Mouse (Mus musculus) limb, embryonic 10.5 days (tissue): ENCODE data around the gene Zfhx3. TPM values are rescaled to one million over a fixed set of nuclear protein-coding genes. Genes with fewer than 3 reads are reported as not detected.
A peak's percentile ranks its signal among the peaks of the same experiment; 100 is the strongest.

Experiments
- DNase-seq: peaks from one replicate; pipeline ENCODE4 v3.0.0-alpha.2; 2017; ENCODE audit warnings: low spot score
- H3K27ac ChIP-seq: fragments of 300-500 bp; sonication (generic); 2 replicates; pipeline ENCODE4 v1.5.1; 2016; ENCODE audit warnings: mild to moderate bottlenecking
- H3K27me3 ChIP-seq: fragments of 300-500 bp; sonication (generic); 2 replicates; pipeline ENCODE4 v1.6.1; 2016; ENCODE audit warnings: low read depth, mild to moderate bottlenecking; ENCODE audit not compliant: poor library complexity, severe bottlenecking
- H3K36me3 ChIP-seq: fragments of 300-500 bp; sonication (generic); 2 replicates; pipeline ENCODE4 v1.6.1; 2016; ENCODE audit warnings: mild to moderate bottlenecking, moderate library complexity
- H3K4me1 ChIP-seq: fragments of 300-500 bp; sonication (generic); 2 replicates; pipeline ENCODE4 v1.6.1; 2016
- H3K4me3 ChIP-seq: fragments of 300-500 bp; sonication (generic); 2 replicates; pipeline ENCODE4 v1.5.1; 2016; ENCODE audit warnings: mild to moderate bottlenecking, moderate library complexity
- H3K9me3 ChIP-seq: fragments of 300-500 bp; sonication (generic); replicated peaks from 2 replicates; pipeline ENCODE4 v1.6.1; 2016; ENCODE audit warnings: mild to moderate bottlenecking
- WGBS: fragments of 180-500 bp; shearing (Covaris S2); methylation state at CpG from one replicate; pipeline ENCODE4 v1.1.7; 2016; 5-methylcytosine and 5-hydroxymethylcytosine counted together
- polyA plus RNA-seq: library from polyadenylated mRNA; unstranded; fragments of >200 nt; fragmentation: Nextera tagmentation; extraction: Ambion mirVana; gene quantifications from 2 replicates; pipeline ENCODE4 v1.2.1, GENCODE M21; 2016

Zfhx3 gene
- polyA plus RNA-seq, 1 experiment from 2014 or later: 28.1 TPM

DNA sequence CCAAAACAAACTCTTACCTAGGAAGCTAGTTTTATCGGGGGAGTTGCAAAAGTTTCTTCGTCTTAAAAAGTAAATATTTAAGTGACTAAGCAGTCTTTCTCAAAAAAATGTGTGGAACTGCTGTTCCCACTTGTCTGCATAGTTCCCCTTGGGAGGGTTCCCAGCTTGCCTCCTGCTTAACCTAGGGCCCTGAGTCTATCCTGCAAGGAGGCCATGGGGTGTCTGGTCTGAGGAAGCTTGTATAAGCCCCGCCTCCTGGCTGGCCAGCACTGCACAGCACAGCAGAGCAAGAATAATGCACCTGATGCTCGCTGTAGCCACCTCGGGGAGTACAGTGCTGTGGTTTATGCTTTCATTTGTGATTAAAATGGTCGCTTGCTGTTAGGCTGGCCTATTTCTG is 775.6 kb downstream of the Zfhx3 start:
- H3K9me3 ChIP-seq: no peaks in the 10 kb centered on the region
- no peak for DNase-seq
- no peaks in the 10 kb centered on the region for H3K27me3 ChIP-seq
- H3K36me3 ChIP-seq: no peaks in the 10 kb centered on the region
- H3K27ac ChIP-seq: no peak overlapping the region; the same call in 1 of the 2 replicates
- H3K4me3 ChIP-seq: peak overlapping the region; percentile 16; the same call in 1 of the 2 replicates
- H3K4me1 ChIP-seq: peaks cover 90% of the 10 kb centered on the region
- 38% methylated on average over 6 of the region's 6 CpGs for WGBS

GRCm38 (mm10) chr8:108720840-108721239 is 778.4 kb downstream of the Zfhx3 start:
- H3K36me3 ChIP-seq: no peaks in the 10 kb centered on the region
- no peak overlapping the region for H3K27ac ChIP-seq
- WGBS: 81% methylated on average over 4 of the region's 4 CpGs
- DNase-seq: no peak
- H3K27me3 ChIP-seq: no peaks in the 10 kb centered on the region
- H3K9me3 ChIP-seq: no peaks in the 10 kb centered on the region
- no peak overlapping the region for H3K4me3 ChIP-seq
- H3K4me1 ChIP-seq: peaks cover 90% of the 10 kb centered on the region

- WGBS: 11% methylated on average over 8 of the region's 8 CpGs
Observed at GRCm38 (mm10) chr8:108722671-108723513, 780.4 kb downstream of the Zfhx3 start.

DNA sequence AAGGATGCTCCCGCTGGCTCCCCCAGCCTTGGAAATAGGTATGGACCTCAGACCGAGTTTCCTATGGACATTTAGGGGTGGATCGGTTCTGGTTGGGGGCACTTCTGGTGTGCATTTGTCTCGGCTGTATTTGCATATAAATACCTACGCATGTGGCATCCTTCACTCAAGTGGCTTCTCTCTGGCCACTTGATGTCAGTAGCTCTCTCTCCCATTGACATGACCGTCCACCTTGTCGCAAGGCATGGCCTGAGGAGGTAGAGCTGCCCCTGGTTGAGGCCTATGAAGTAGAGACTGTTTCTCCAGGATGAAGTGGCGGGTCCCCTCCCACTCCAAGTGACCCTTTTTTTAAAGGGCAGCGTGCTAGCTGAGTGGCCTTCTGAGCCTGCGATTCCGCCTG is 781.2 kb downstream of the Zfhx3 start:
- no peak for DNase-seq
- Histone ChIP-seq H3K4me3 (no peak overlapping the region), H3K27me3 (no peaks in the 10 kb centered on the region), H3K9me3 (no peaks in the 10 kb centered on the region), H3K27ac (0 out of 2 replicates have a peak overlapping the region, but pooled peaks have one; percentile 4), H3K4me1 (peaks cover 90% of the 10 kb centered on the region), H3K36me3 (no peaks in the 10 kb centered on the region)
- WGBS: 50% methylated on average over 11 of the region's 11 CpGs

More at GRCm38 (mm10) chr8:108722671-108723513, 780.4 kb downstream of the Zfhx3 start:
- Histone ChIP-seq H3K27ac (peak overlapping the region; percentile 51), H3K27me3 (no peaks in the 10 kb centered on the region), H3K36me3 (no peaks in the 10 kb centered on the region), H3K4me3 (no peak overlapping the region), H3K9me3 (no peaks in the 10 kb centered on the region), H3K4me1 (peaks cover 90% of the 10 kb centered on the region)
- no peak for DNase-seq

GRCm38 (mm10) chr8:108724818-108725506 is 782.5 kb downstream of the Zfhx3 start:
- H3K27ac ChIP-seq: peak overlapping the region; percentile 75
- no peaks in the 10 kb centered on the region for H3K36me3 ChIP-seq
- DNase-seq: no peak
- peaks cover 92% of the 10 kb centered on the region for H3K4me1 ChIP-seq
- H3K9me3 ChIP-seq: no peaks in the 10 kb centered on the region
- WGBS: 17% methylated on average over 11 of the region's 11 CpGs
- no peaks in the 10 kb centered on the region for H3K27me3 ChIP-seq
- no peak overlapping the region for H3K4me3 ChIP-seq

- no peak for DNase-seq
- WGBS: 28% methylated on average over 10 of the region's 10 CpGs
- no peaks in the 10 kb centered on the region for H3K27me3 ChIP-seq
- H3K27ac ChIP-seq: peak overlapping the region; percentile 75
- no peaks in the 10 kb centered on the region for H3K9me3 ChIP-seq
- H3K36me3 ChIP-seq: no peaks in the 10 kb centered on the region
- peaks cover 92% of the 10 kb centered on the region for H3K4me1 ChIP-seq
- no peak overlapping the region for H3K4me3 ChIP-seq
Observed at GRCm38 (mm10) chr8:108725631-108726030, 783.2 kb downstream of the Zfhx3 start.

- H3K27ac ChIP-seq: peak overlapping the region; percentile 73
- WGBS: 3% methylated on average over 12 of the region's 12 CpGs
- H3K4me1 ChIP-seq: peaks cover 99% of the 10 kb centered on the region
- peak; percentile 67 for DNase-seq
- no peaks in the 10 kb centered on the region for H3K27me3 ChIP-seq
- no peaks in the 10 kb centered on the region for H3K9me3 ChIP-seq
- no peaks in the 10 kb centered on the region for H3K36me3 ChIP-seq
- peak overlapping the region; percentile 28 for H3K4me3 ChIP-seq
Observed at GRCm38 (mm10) chr8:108726541-108727241, 784.2 kb downstream of the Zfhx3 start.

GRCm38 (mm10) chr8:108729169-108729568 is 786.7 kb downstream of the Zfhx3 start:
- Histone ChIP-seq H3K4me3 (peak overlapping the region; percentile 33), H3K27ac (peak overlapping the region; percentile 68), H3K4me1 (peaks cover 100% of the 10 kb centered on the region), H3K9me3 (no peaks in the 10 kb centered on the region), H3K36me3 (no peaks in the 10 kb centered on the region), H3K27me3 (no peaks in the 10 kb centered on the region)
- WGBS: 7% methylated on average over 2 of the region's 2 CpGs
- DNase-seq: no peak

GRCm38 (mm10) chr8:108729667-108730329 is 787.4 kb downstream of the Zfhx3 start:
- 3% methylated on average over 12 of the region's 12 CpGs for WGBS
- Histone ChIP-seq H3K27ac (peak overlapping the region; percentile 68), H3K4me3 (peak overlapping the region; percentile 33), H3K9me3 (no peaks in the 10 kb centered on the region), H3K36me3 (no peaks in the 10 kb centered on the region), H3K4me1 (peaks cover 100% of the 10 kb centered on the region), H3K27me3 (no peaks in the 10 kb centered on the region)
- no peak for DNase-seq

GRCm38 (mm10) chr8:108730907-108731440 is 788.5 kb downstream of the Zfhx3 start:
- Histone ChIP-seq H3K9me3 (no peaks in the 10 kb centered on the region), H3K27me3 (no peaks in the 10 kb centered on the region), H3K36me3 (no peaks in the 10 kb centered on the region), H3K4me3 (no peak overlapping the region), H3K27ac (peak overlapping the region; percentile 47; the same call in 1 of the 2 replicates), H3K4me1 (peaks cover 94% of the 10 kb centered on the region)
- 30% methylated on average over 9 of the region's 9 CpGs for WGBS
- no peak for DNase-seq

DNA sequence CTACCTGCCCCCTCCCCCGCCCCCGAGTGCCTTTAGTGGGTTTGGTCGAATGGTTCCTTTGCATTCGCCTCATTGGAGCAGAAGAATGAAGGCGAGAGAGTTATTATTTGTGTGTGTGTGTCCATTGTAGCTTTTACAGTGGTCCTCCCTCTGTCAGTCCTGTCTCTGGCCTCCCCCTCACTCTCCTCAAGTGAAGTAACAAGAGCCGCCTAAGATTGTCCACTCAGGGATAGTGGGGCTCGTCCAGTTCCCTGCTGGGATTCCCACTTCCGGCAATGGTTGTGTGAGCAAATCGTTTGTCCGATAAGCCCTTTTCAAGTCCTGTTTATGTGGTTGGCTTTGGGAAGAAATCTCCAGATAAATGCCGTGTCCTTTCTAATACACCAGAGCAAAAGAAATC is 790.1 kb downstream of the Zfhx3 start:
- no peaks in the 10 kb centered on the region for H3K36me3 ChIP-seq
- H3K9me3 ChIP-seq: no peaks in the 10 kb centered on the region
- H3K4me1 ChIP-seq: peaks cover 94% of the 10 kb centered on the region
- no peak overlapping the region for H3K27ac ChIP-seq
- no peak overlapping the region for H3K4me3 ChIP-seq
- no peak for DNase-seq
- no peaks in the 10 kb centered on the region for H3K27me3 ChIP-seq
- 57% methylated on average over 11 of the region's 11 CpGs for WGBS

DNA sequence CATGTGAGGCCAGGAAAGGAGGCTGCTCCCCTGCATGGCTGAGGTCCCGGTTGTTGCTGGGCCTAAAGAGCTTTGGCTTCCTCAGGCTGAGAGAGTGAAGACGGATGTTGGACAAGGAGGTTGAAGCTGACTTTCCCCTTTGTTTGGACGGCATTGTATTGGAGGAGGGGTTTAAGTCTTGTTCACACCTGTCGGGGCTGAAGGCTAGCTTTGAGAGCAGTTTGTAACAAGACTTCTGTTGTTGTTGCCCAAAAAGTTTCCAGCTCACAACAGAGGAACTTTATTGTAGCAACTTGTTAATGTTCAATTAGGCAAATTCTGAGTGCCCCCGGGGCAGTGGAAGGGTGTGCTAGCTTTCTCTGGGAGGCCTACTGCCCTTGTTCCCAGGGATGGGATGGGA is 790.9 kb downstream of the Zfhx3 start:
- Histone ChIP-seq H3K27ac (peak overlapping the region; percentile 61), H3K4me3 (no peak overlapping the region), H3K36me3 (no peaks in the 10 kb centered on the region), H3K4me1 (peaks cover 88% of the 10 kb centered on the region), H3K27me3 (no peaks in the 10 kb centered on the region), H3K9me3 (no peaks in the 10 kb centered on the region)
- WGBS: 58% methylated on average over 5 of the region's 5 CpGs
- no peak for DNase-seq
